Mouse (Mus musculus): Measurements from ENCODE around the gene Cd164l2. TPM values are rescaled to one million over a fixed set of nuclear protein-coding genes. Genes with fewer than 3 reads are reported as not detected.

The Cd164l2 gene
- polyA plus RNA-seq, 1 experiment from 2014 or later = 2.0 TPM

DNA sequence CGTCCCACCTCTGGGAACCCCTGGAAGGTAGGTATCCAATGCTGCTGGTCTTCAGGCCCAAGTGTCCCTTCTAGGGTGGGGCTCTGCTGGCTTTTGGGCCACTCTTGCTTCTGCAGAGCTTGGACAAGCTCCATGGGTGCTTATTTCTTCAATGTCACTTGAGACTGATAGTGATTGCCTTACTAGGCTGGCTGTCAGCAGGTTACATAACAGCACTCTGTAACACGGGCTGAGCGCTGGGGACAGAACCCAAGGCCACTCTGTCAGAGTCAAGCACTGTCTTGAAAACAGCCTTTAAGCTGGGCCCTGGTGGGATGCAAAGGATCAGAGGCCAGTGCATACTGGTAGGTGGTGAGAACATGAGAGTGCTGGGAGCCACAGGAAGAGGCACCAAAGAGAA, 53.4 kb downstream of the Cd164l2 start:
- Histone ChIP-seq H3K27me3 (ENCODE audit: control insufficient read depth, insufficient read depth, low read length) (no peaks in the 10 kb centered on the region), H3K4me2 (ENCODE audit: low read depth, low read length) (no peak overlapping the region), H3K4me1 (ENCODE audit: control insufficient read depth, insufficient read depth, low read length) (no peaks in the 10 kb centered on the region), H3K36me3 (ENCODE audit: control insufficient read depth, insufficient read depth, low read length) (peaks cover 38% of the 10 kb centered on the region), H3K27ac (ENCODE audit: low read depth, low read length) (no peak overlapping the region), H3K4me3 (ENCODE audit: low read depth, low read length) (no peak overlapping the region), H3K9me3 (ENCODE audit: control insufficient read depth, low read length) (no peaks in the 10 kb centered on the region), H3K9ac (replicated peaks; ENCODE audit: low read depth, low read length) (no peak overlapping the region)
- 91% methylated on average over 3 of the region's 3 CpGs for WGBS
- ATAC-seq (ENCODE audit: low read depth) = no peak

GRCm38 (mm10) chr4:133265759-133266158, 53.8 kb downstream of the Cd164l2 start:
- Histone ChIP-seq H3K27me3 (ENCODE audit: control insufficient read depth, insufficient read depth, low read length) (no peaks in the 10 kb centered on the region), H3K36me3 (ENCODE audit: control insufficient read depth, insufficient read depth, low read length) (peaks cover 38% of the 10 kb centered on the region), H3K4me3 (ENCODE audit: low read depth, low read length) (no peak overlapping the region), H3K9ac (replicated peaks; ENCODE audit: low read depth, low read length) (no peak overlapping the region), H3K4me2 (ENCODE audit: low read depth, low read length) (no peak overlapping the region), H3K9me3 (ENCODE audit: control insufficient read depth, low read length) (no peaks in the 10 kb centered on the region), H3K27ac (ENCODE audit: low read depth, low read length) (no peak overlapping the region), H3K4me1 (ENCODE audit: control insufficient read depth, insufficient read depth, low read length) (no peaks in the 10 kb centered on the region)
- ATAC-seq (ENCODE audit: low read depth) = no peak
- WGBS = 96% methylated on average over 4 of the region's 4 CpGs

DNA sequence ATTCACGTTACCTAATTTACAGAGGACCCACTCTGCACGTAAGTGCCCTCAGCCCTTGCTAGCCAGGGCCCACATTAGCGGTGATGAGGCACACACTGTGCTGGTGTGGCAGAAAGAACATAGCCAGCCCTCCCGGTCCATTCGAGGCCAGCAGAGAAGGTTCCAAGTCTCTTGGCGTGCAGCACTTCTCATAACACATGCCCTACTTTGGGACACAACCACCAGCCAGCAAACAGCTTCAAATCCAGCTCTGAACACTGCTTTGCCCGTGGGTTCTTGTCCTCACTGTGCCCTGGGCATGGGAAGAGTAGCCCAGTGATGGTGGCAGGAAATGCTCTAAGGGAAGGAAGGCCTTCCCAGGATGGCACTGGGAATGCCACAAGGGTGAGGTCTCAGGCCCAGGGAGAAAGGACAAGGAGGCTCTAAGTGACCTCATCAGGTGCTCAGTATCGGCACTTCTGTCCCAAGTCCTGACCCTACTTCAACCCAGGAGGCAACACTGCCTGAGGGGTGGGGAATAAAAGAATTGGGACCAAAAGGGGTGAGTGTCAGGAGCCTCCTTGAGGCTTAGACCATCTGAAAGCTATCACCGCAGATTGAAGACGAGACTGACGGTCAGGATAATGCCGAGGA, 54.4 kb downstream of the Cd164l2 start:
- no peaks in the 10 kb centered on the region for H3K9me3 ChIP-seq (ENCODE audit: control insufficient read depth, low read length)
- H3K27me3 ChIP-seq (ENCODE audit: control insufficient read depth, insufficient read depth, low read length) = no peaks in the 10 kb centered on the region
- no peak overlapping the region for H3K27ac ChIP-seq (ENCODE audit: low read depth, low read length)
- no peak overlapping the region for H3K4me3 ChIP-seq (ENCODE audit: low read depth, low read length)
- no peak for ATAC-seq (ENCODE audit: low read depth)
- WGBS = 97% methylated on average over 12 of the region's 12 CpGs
- H3K9ac ChIP-seq (replicated peaks; ENCODE audit: low read depth, low read length) = no peak overlapping the region
- no peak overlapping the region for H3K4me2 ChIP-seq (ENCODE audit: low read depth, low read length)
- H3K36me3 ChIP-seq (ENCODE audit: control insufficient read depth, insufficient read depth, low read length) = peaks cover 38% of the 10 kb centered on the region
- no peaks in the 10 kb centered on the region for H3K4me1 ChIP-seq (ENCODE audit: control insufficient read depth, insufficient read depth, low read length)

DNA sequence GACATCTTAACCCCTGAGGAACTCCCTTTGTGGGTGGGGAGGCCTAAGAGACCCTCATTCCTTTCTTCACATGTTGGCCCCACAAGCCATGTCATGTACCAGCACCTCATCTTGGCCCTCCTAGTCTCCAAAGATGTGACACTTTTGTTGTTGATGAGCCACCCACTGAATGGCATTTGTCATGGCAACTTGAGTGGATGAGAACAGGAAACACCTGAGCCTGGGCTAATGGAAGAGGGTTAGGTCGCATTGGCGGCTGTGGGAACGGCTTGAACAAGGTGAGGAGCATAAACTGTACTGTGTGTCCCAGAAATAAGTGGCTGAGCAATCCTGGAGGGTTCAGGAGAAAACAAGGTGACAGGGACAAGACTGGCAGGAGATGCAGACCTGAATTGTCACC, 57.0 kb downstream of the Cd164l2 start:
- WGBS = 93% methylated on average over 3 of the region's 3 CpGs
- H3K9ac ChIP-seq (replicated peaks; ENCODE audit: low read depth, low read length) = no peak overlapping the region
- no peaks in the 10 kb centered on the region for H3K27me3 ChIP-seq (ENCODE audit: control insufficient read depth, insufficient read depth, low read length)
- no peak overlapping the region for H3K4me3 ChIP-seq (ENCODE audit: low read depth, low read length)
- H3K9me3 ChIP-seq (ENCODE audit: control insufficient read depth, low read length) = no peaks in the 10 kb centered on the region
- H3K27ac ChIP-seq (ENCODE audit: low read depth, low read length) = no peak overlapping the region
- no peaks in the 10 kb centered on the region for H3K4me1 ChIP-seq (ENCODE audit: control insufficient read depth, insufficient read depth, low read length)
- ATAC-seq (ENCODE audit: low read depth) = no peak
- no peak overlapping the region for H3K4me2 ChIP-seq (ENCODE audit: low read depth, low read length)
- H3K36me3 ChIP-seq (ENCODE audit: control insufficient read depth, insufficient read depth, low read length) = peaks cover 33% of the 10 kb centered on the region

- H3K4me3 ChIP-seq (ENCODE audit: low read depth, low read length) = no peak overlapping the region
- no peaks in the 10 kb centered on the region for H3K9me3 ChIP-seq (ENCODE audit: control insufficient read depth, low read length)
- WGBS = 96% methylated on average over 3 of the region's 3 CpGs
- no peak overlapping the region for H3K9ac ChIP-seq (replicated peaks; ENCODE audit: low read depth, low read length)
- no peak overlapping the region for H3K27ac ChIP-seq (ENCODE audit: low read depth, low read length)
- ATAC-seq (ENCODE audit: low read depth) = no peak
- no peaks in the 10 kb centered on the region for H3K4me1 ChIP-seq (ENCODE audit: control insufficient read depth, insufficient read depth, low read length)
- no peak overlapping the region for H3K4me2 ChIP-seq (ENCODE audit: low read depth, low read length)
- peaks cover 33% of the 10 kb centered on the region for H3K36me3 ChIP-seq (ENCODE audit: control insufficient read depth, insufficient read depth, low read length)
- no peaks in the 10 kb centered on the region for H3K27me3 ChIP-seq (ENCODE audit: control insufficient read depth, insufficient read depth, low read length)
Observed at GRCm38 (mm10) chr4:133269596-133269995, 57.7 kb downstream of the Cd164l2 start.

DNA sequence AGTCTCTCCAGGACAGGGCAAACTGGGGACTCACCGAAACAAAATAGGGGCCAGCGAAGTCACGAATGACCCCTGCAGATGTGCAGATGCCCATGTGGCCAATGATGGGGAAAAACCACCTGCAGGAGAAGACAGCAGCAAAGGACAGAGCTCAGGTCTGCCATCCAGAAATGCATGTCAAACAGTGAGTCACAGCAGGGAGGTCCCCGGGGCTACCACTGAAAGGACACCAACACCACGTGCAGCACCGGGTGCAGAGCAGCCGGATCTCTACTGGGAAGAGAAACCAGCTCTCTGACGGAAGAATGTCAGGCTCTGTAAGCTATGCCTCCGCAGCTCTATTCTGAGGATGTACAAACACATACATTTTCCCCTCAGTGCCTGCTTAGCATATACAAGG, 59.0 kb downstream of the Cd164l2 start:
- Histone ChIP-seq H3K9ac (replicated peaks; ENCODE audit: low read depth, low read length) (no peak overlapping the region), H3K4me2 (ENCODE audit: low read depth, low read length) (no peak overlapping the region), H3K9me3 (ENCODE audit: control insufficient read depth, low read length) (no peaks in the 10 kb centered on the region), H3K4me3 (ENCODE audit: low read depth, low read length) (no peak overlapping the region), H3K27ac (ENCODE audit: low read depth, low read length) (no peak overlapping the region), H3K27me3 (ENCODE audit: control insufficient read depth, insufficient read depth, low read length) (no peaks in the 10 kb centered on the region), H3K36me3 (ENCODE audit: control insufficient read depth, insufficient read depth, low read length) (peaks cover 24% of the 10 kb centered on the region), H3K4me1 (ENCODE audit: control insufficient read depth, insufficient read depth, low read length) (peaks cover 5% of the 10 kb centered on the region)
- ATAC-seq (ENCODE audit: low read depth) = no peak
- WGBS = 88% methylated on average over 9 of the region's 9 CpGs

Small RNAs within 50 kb of the gene (microRNA-seq; reads per million reads assigned to microRNA genes)
- not detected for gene Mir7017

Other genes starting within 250 kb of the Cd164l2 start
- gene Fgr, start 238.0 kb upstream of the Cd164l2 start, polyA plus RNA-seq (2014; fragmentation: Nextera tagmentation; extraction: Ambion mirVana) = not detected in 2 replicates
- 12.2 and 13.1 TPM in 2 replicates for gene Ahdc1, start 200.9 kb upstream of the Cd164l2 start, polyA plus RNA-seq (2014; fragmentation: Nextera tagmentation; extraction: Ambion mirVana)
- gene Wasf2, start 81.6 kb upstream of the Cd164l2 start, polyA plus RNA-seq (2014; fragmentation: Nextera tagmentation; extraction: Ambion mirVana) = 18.5 and 19.6 TPM in 2 replicates
- 2.4 and 2.5 TPM in 2 replicates for gene Gpr3, start 405 bp downstream of the Cd164l2 start, polyA plus RNA-seq (2014; fragmentation: Nextera tagmentation; extraction: Ambion mirVana)
- gene Map3k6, start 28.7 kb downstream of the Cd164l2 start, polyA plus RNA-seq (2014; fragmentation: Nextera tagmentation; extraction: Ambion mirVana) = 2.6 and 2.9 TPM in 2 replicates
- gene Sytl1, start 51.0 kb downstream of the Cd164l2 start, polyA plus RNA-seq (2014; fragmentation: Nextera tagmentation; extraction: Ambion mirVana) = 0.12 and 0.21 TPM in 2 replicates
- 114 and 118 TPM in 2 replicates for gene Tmem222, start 65.7 kb downstream of the Cd164l2 start, polyA plus RNA-seq (2014; fragmentation: Nextera tagmentation; extraction: Ambion mirVana)
- gene Wdtc1, start 141.3 kb downstream of the Cd164l2 start, polyA plus RNA-seq (2014; fragmentation: Nextera tagmentation; extraction: Ambion mirVana) = 22.3 and 24.5 TPM in 2 replicates
- 8.0 and 9.7 TPM in 2 replicates for gene Slc9a1, start 157.6 kb downstream of the Cd164l2 start, polyA plus RNA-seq (2014; fragmentation: Nextera tagmentation; extraction: Ambion mirVana)

Measured in neural tube, embryonic 14.5 days (tissue).